Mouse (Mus musculus) cortical plate, adult 2 months (tissue): ENCODE results near the gene Thbs3. TPM values are rescaled to one million over a fixed set of nuclear protein-coding genes. Genes with fewer than 3 reads are reported as not detected.
A peak's percentile ranks its signal among the peaks of the same experiment; 100 is the strongest.
"Not testable (repeated sequence)": the region's sequence is repeated elsewhere in the genome, so short reads cannot be mapped to it uniquely, and the experiment has no call there.

Experiments
- H3K27ac ChIP-seq: fragments of 200-500 bp; 2 replicates; pipeline ENCODE4 v1.5.1; 2012; ENCODE audit warnings: low read length, control low read depth, inconsistent platforms; ENCODE audit not compliant: insufficient read depth
- H3K4me1 ChIP-seq: fragments of 200-500 bp; 2 replicates; pipeline ENCODE4 v1.6.1; 2011; ENCODE audit warnings: low read length; ENCODE audit not compliant: control insufficient read depth, insufficient read depth
- H3K4me3 ChIP-seq: fragments of 200-500 bp; 2 replicates; pipeline ENCODE4 v1.5.1; 2011; ENCODE audit warnings: mild to moderate bottlenecking, low read length, control low read depth; ENCODE audit not compliant: insufficient read depth
- CTCF ChIP-seq: fragments of 200-500 bp; IDR thresholded peaks from 2 replicates; pipeline ENCODE4 v1.5.1; 2011; ENCODE audit warnings: mild to moderate bottlenecking, control low read depth, low read length; ENCODE audit not compliant: insufficient read depth; ENCODE audit errors: extremely low read depth
- POLR2A ChIP-seq: fragments of 200-500 bp; IDR thresholded peaks from 2 replicates; pipeline ENCODE4 v1.6.1; 2011; ENCODE audit warnings: mild to moderate bottlenecking, low read length, control low read depth; ENCODE audit not compliant: insufficient read depth; ENCODE audit errors: extremely low read depth
- polyA plus RNA-seq: library from polyadenylated mRNA; depleted of rRNA; stranded (reverse); fragments of >200 nt; gene quantifications from 2 replicates; pipeline ENCODE4 v1.2.3, GENCODE M21; 2012

Thbs3 gene
- polyA plus RNA-seq, 1 experiment, result 68.9 TPM

GRCm38 (mm10) chr3:89209731-89210130 lies 5.2 kb upstream of the Thbs3 start:
- H3K4me3 ChIP-seq, result no peak overlapping the region
- no peak for TF ChIP-seq CTCF
- TF ChIP-seq POLR2A, result peak; percentile 20; the same call in 1 of the 2 replicates

GRCm38 (mm10) chr3:89210162-89210561 lies 4.8 kb upstream of the Thbs3 start:
- Histone ChIP-seq H3K27ac (no peak overlapping the region), H3K4me3 (no peak overlapping the region), H3K4me1 (0 out of 2 replicates have a peak, but pooled peaks cover 2% of the 10 kb centered on the region)
- no peak for TF ChIP-seq POLR2A
- no peak for TF ChIP-seq CTCF

More at GRCm38 (mm10) chr3:89209731-89210130, 5.2 kb upstream of the Thbs3 start:
- H3K27ac ChIP-seq, result no peak overlapping the region
- H3K4me1 ChIP-seq, result 0 out of 2 replicates have a peak, but pooled peaks cover 2% of the 10 kb centered on the region

- no peak overlapping the region for H3K4me3 ChIP-seq
- TF ChIP-seq POLR2A, result no peak
- no peak for TF ChIP-seq CTCF
- no peak overlapping the region for H3K27ac ChIP-seq
- 0 out of 2 replicates have a peak, but pooled peaks cover 2% of the 10 kb centered on the region for H3K4me1 ChIP-seq
Observed at GRCm38 (mm10) chr3:89210731-89211130, 4.2 kb upstream of the Thbs3 start.

DNA sequence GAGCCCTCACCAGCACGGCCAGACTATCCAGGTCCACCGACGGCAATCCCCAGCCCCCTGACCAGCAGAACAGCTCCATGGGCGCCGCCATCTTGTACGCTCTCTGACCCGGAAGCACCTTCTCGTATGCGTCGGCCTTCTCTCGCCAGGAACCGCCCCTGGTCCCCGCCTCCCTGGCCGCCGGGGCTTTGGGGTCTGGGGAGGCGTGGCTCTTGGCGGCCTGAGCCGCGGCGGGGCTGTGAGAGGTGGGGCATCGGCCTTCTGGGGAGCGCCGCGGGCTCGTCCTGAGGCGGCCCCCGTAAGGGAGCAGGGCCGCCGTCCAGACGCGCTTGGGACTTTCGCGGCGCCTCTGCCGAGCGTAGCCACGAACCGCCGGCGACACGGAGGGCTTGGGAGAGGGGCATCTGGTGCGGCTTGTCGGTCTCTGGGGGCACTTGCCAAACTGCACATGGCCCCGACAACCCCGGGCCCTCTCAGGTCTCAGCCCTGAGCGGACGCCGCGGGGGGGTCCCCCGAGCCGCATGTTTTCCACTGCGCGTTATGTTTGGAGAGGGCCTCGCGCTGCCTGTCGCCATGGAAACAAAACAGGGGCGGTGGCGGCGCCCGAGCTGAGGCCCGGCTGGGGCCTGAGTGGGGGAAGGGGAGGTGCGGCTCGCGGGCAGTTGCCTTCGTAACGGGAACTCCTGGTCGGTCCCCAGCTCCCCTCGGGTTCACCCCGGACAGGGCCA lies 1.0 kb upstream of the Thbs3 start:
- H3K27ac ChIP-seq, result peak overlapping the region; percentile 76
- TF ChIP-seq CTCF (no peak), POLR2A (peak; percentile 57; the same call in 1 of the 2 replicates)
- H3K4me3 ChIP-seq, result peak overlapping the region; percentile 80
- 0 out of 2 replicates have a peak, but pooled peaks cover 2% of the 10 kb centered on the region for H3K4me1 ChIP-seq

DNA sequence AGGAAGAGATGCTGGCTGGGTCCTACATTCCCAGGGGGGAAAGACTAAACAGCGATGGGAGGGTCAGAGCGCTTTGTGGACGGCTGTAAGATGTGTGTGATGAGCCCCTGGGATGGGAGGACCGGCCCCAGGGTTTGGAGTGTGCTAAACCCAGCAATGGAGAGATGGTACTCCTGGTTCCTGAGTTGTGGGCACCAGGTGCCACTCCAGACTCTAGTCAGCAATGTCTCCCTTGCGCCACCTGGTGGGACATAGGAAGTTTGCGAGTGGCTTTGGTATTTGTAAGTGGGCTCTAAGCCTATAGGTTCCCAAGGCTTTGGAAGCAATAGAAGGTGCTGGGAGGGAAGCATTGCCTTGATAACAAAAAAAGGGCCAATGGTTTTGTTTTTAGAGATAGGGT lies 873 bp downstream of the Thbs3 start:
- no peak for TF ChIP-seq POLR2A
- peak; percentile 93 for TF ChIP-seq CTCF
- H3K27ac ChIP-seq, result no peak overlapping the region
- 0 out of 2 replicates have a peak, but pooled peaks cover 2% of the 10 kb centered on the region for H3K4me1 ChIP-seq
- no peak overlapping the region for H3K4me3 ChIP-seq

DNA sequence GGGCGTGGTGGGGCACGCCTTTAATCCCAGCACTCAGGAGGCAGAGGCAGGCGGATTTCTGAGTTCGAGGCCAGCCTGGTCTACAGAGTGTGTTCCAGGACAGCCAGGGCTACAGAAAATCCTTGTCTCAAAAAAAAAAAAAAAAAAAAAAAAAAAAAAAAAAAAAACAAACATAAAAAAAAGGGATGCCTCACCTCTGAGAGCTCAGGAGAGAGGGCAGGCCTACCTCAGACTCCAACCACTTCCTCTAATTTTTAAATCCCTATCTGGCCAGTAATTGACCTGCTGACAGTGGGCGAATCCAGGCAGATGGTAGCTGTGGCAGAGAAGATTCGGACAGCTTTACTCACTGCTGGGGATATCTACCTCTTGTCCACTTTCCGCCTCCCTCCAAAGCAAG lies 1.4 kb downstream of the Thbs3 start:
- not testable (repeated sequence) for H3K4me1 ChIP-seq, H3K27ac ChIP-seq, H3K4me3 ChIP-seq

DNA sequence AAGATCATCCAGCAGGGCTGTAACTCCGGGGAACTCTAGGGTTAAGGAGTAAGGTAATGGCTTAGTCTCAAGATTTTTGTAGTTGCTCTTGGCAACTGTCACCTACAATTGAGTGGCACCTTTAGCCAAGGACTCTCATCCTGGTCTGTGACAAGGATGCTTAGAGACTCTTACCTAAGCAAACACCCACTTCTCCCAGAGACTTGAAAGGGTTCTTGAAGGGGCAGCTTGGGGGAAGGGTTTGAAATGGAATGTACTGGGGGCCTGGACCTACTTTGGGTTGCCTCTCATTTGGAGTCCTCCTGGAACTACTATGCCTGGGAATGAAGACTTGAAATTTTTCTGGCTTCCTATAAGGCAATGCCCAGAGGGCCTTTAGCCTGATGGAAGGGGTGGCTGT lies 3.3 kb downstream of the Thbs3 start:
- TF ChIP-seq CTCF (no peak), POLR2A (no peak)
- H3K27ac ChIP-seq, result no peak overlapping the region
- no peaks in the 10 kb centered on the region for H3K4me1 ChIP-seq
- no peak overlapping the region for H3K4me3 ChIP-seq

- Histone ChIP-seq H3K4me1 (peaks cover 1% of the 10 kb centered on the region; the same call in 1 of the 2 replicates), H3K4me3 (no peak overlapping the region), H3K27ac (no peak overlapping the region)
- TF ChIP-seq CTCF, result no peak
- TF ChIP-seq POLR2A, result no peak
Observed at GRCm38 (mm10) chr3:89219546-89219945, 4.6 kb downstream of the Thbs3 start.

DNA sequence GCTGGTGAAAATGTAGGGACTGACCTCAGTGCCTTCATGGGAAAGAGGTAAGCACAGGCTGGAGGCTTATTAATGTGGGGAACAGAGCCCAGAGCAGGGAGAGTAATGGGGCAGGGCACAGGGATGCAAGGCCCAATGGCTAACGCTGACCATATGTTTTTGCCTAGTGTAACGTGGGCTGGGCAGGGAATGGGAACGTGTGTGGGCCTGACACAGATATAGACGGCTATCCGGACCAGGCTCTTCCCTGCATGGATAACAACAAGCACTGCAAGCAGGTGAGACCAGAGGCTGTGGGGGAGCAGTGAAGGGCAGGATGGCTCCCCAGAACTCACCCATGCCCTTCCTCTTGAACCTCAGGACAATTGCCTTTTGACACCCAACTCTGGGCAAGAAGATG lies 6.2 kb downstream of the Thbs3 start:
- Histone ChIP-seq H3K27ac (0 out of 2 replicates have a peak overlapping the region, but pooled peaks have one; percentile 27), H3K4me1 (peaks cover 1% of the 10 kb centered on the region; the same call in 1 of the 2 replicates), H3K4me3 (no peak overlapping the region)
- TF ChIP-seq POLR2A (no peak), CTCF (no peak)

DNA sequence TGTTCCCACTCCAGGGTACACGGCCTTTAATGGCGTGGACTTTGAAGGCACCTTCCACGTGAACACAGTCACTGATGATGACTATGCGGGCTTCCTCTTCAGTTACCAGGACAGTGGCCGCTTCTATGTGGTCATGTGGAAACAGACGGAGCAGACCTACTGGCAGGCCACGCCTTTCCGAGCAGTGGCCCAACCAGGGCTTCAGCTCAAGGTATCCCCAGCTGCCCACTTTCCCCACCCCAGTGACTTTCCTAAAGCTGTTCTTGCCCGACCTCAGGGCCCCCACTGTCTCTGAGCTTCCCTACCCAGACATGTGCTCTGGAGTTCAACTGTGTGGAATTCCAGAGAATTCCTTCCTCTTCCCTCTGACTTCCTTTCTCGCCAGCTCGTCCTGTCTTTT lies 9.8 kb downstream of the Thbs3 start:
- Histone ChIP-seq H3K4me1 (peaks cover 1% of the 10 kb centered on the region; the same call in 1 of the 2 replicates), H3K4me3 (peak overlapping the region; percentile 16), H3K27ac (peak overlapping the region; percentile 24; the same call in 1 of the 2 replicates)
- TF ChIP-seq POLR2A, result no peak
- TF ChIP-seq CTCF, result no peak

- TF ChIP-seq CTCF, result no peak
- H3K4me3 ChIP-seq, result peak overlapping the region; percentile 16
- H3K27ac ChIP-seq, result peak overlapping the region; percentile 24; the same call in 1 of the 2 replicates
- peaks cover 1% of the 10 kb centered on the region; the same call in 1 of the 2 replicates for H3K4me1 ChIP-seq
Observed at GRCm38 (mm10) chr3:89225321-89225815, 10.4 kb downstream of the Thbs3 start.
